13 mouse cellular contexts compared by ENCODE assay signal in genomic region chr15:62353786-62354185, GRCm38 (mm10).
"Had no signal": no experiment of that assay in that cellular context is flagged by ENCODE, and none has a peak within 500 bp of the region (broad histone marks: within the 10 kb centered on the region; RNA-seq: fewer than 3 reads in every experiment).

No protein-coding gene starts in this region.

- H3K4me3 ChIP-seq: left cerebral cortex, adult 2 months; limb, embryonic 10.5 days; liver, embryonic 15.5 days; midbrain, embryonic 12.5 days had no signal

- H3K4me2 ChIP-seq: liver, embryonic 11.5 days; liver, embryonic 15.5 days; midbrain, embryonic 12.5 days had no signal

- H3K4me1 ChIP-seq: limb, embryonic 10.5 days; midbrain, embryonic 12.5 days had no signal

- DNase-seq: kidney, postnatal 25 days; lung, adult 2 months; lung, postnatal 10 days; right cerebral cortex, postnatal 4 days; spleen, adult 18-20 months; thymus, postnatal 4 days had no signal

- H3K9ac ChIP-seq: liver, embryonic 15.5 days; midbrain, embryonic 12.5 days had no signal

- ATAC-seq: midbrain, embryonic 16.5 days had no signal

- H3K36me3 ChIP-seq: limb, embryonic 10.5 days; liver, embryonic 15.5 days; midbrain, embryonic 12.5 days had no signal

- H3K9me3 ChIP-seq: limb, embryonic 10.5 days; liver, embryonic 15.5 days; midbrain, embryonic 12.5 days had no signal

- H3K27me3 ChIP-seq: liver, embryonic 15.5 days; midbrain, embryonic 12.5 days had no signal

- H3K27ac ChIP-seq: left cerebral cortex, adult 2 months; limb, embryonic 10.5 days; liver, embryonic 15.5 days; macrophage; midbrain, embryonic 12.5 days had no signal
